Mouse (Mus musculus) midbrain, embryonic 14.5 days (tissue): ENCODE data around the gene Gpc1. TPM values are rescaled to one million over a fixed set of nuclear protein-coding genes. Genes with fewer than 3 reads are reported as not detected.

Experiments used
- ATAC-seq: fragments of 200-750 bp; cut with Nextera tagmentation; 2 replicates; pipeline ENCODE4 v1.8.0; 2017; ENCODE audit warnings: moderate number of reproducible peaks, moderate library complexity; ENCODE audit not compliant: low FRiP score, low TSS enrichment
- DNase-seq: peaks from one replicate; pipeline ENCODE4 v3.0.0-alpha.2; 2015
- H3K27ac ChIP-seq: fragments of 300-500 bp; sonication (generic); replicated peaks from 2 replicates; pipeline ENCODE4 v1.5.1; 2014; ENCODE audit warnings: mild to moderate bottlenecking, low read depth, low read length, moderate library complexity
- H3K27me3 ChIP-seq: fragments of 300-500 bp; sonication (generic); 2 replicates; pipeline ENCODE4 v1.6.1; 2014; ENCODE audit warnings: low read length, control low read depth, mixed read lengths; ENCODE audit not compliant: control insufficient read depth, insufficient read depth
- H3K36me3 ChIP-seq: fragments of 300-500 bp; sonication (generic); 2 replicates; pipeline ENCODE4 v1.6.1; 2014; ENCODE audit warnings: low read length, control low read depth; ENCODE audit not compliant: control insufficient read depth, insufficient read depth
- H3K4me1 ChIP-seq: fragments of 300-500 bp; sonication (generic); 2 replicates; pipeline ENCODE4 v1.6.1; 2014; ENCODE audit warnings: mild to moderate bottlenecking, antibody characterized with exemption, low read length, control low read depth; ENCODE audit not compliant: control insufficient read depth, insufficient read depth
- H3K4me2 ChIP-seq: fragments of 300-500 bp; sonication (generic); 2 replicates; pipeline ENCODE4 v1.6.1; 2014; ENCODE audit warnings: mild to moderate bottlenecking, low read length, moderate library complexity
- H3K4me3 ChIP-seq: fragments of 300-500 bp; sonication (generic); replicated peaks from 2 replicates; pipeline ENCODE4 v1.5.1; 2014; ENCODE audit warnings: low read depth, low read length
- H3K9ac ChIP-seq: fragments of 300-500 bp; sonication (generic); replicated peaks from 2 replicates; pipeline ENCODE4 v1.6.1; 2014; ENCODE audit warnings: mild to moderate bottlenecking, low read length, moderate library complexity
- H3K9me3 ChIP-seq: fragments of 300-500 bp; sonication (generic); 2 replicates; pipeline ENCODE4 v1.6.1; 2016; ENCODE audit warnings: low read length, control low read depth, mixed read lengths; ENCODE audit not compliant: control insufficient read depth
- WGBS: fragments of 180-500 bp; shearing (Covaris S2); extraction: QIAGEN DNeasy Blood & Tissue Kit; methylation state at CpG from one replicate; pipeline ENCODE4 v1.1.7; 2014; 5-methylcytosine and 5-hydroxymethylcytosine counted together
- polyA plus RNA-seq: library from polyadenylated mRNA; unstranded; fragments of >200 nt; fragmentation: Nextera tagmentation; extraction: Ambion mirVana; gene quantifications from 2 replicates; pipeline ENCODE4 v1.2.1, GENCODE M21; 2014

The Gpc1 gene
- polyA plus RNA-seq, 1 experiment from 2014 or later, result 64.8 TPM

DNA sequence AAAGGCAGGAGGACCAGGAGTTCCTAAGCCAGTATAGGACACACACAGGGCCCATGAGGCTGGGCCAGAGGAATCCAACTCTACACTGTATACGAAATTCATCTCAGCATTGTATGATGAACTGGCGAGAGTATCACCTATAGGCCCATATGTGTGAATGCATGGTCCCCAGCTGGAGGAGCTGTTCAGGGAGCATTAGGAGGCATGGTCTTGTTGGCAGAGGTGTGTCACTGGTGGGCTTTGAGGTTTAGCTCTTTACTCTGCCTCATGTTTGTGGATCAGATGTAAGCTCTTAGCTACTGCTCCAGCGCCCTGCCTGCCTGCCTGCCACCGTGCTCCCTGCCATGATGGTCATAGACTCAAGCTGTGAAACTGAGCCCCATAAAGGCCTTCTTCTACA lies 31.8 kb downstream of the Gpc1 start:
- Histone ChIP-seq H3K4me3 (no peak overlapping the region), H3K4me1 (0 out of 2 replicates have a peak, but pooled peaks cover 4% of the 10 kb centered on the region), H3K9ac (no peak overlapping the region), H3K4me2 (no peak overlapping the region), H3K27me3 (no peaks in the 10 kb centered on the region), H3K9me3 (no peaks in the 10 kb centered on the region), H3K36me3 (peaks cover 18% of the 10 kb centered on the region), H3K27ac (no peak overlapping the region)
- DNase-seq (no peak), ATAC-seq (no peak)
- 90% methylated on average over 4 of the region's 4 CpGs for WGBS

GRCm38 (mm10) chr1:92866170-92866569 lies 34.7 kb downstream of the Gpc1 start:
- WGBS, result 62% methylated on average over 2 of the region's 2 CpGs
- H3K4me2 ChIP-seq, result no peak overlapping the region
- no peak for DNase-seq

DNA sequence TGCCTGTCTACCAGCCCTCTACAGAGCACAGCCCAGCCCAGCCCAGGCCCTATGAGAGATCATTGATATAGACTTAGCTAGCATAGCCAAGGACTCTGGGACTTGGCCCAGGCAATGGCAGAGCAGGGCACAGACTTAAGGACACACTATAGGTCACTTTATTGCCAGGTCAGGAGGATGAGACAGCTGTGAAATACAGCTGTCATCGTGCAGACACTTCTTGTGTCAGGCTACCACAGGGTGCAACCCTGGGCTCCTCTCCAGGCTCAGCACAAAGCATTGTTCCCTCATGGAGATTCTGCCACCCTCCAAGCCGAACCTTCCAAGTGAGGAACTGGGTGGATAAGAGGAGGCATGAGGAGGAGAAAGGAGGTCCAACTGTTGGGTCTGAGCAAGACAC lies 38.5 kb downstream of the Gpc1 start:
- Histone ChIP-seq H3K9ac (no peak overlapping the region), H3K27me3 (no peaks in the 10 kb centered on the region), H3K9me3 (no peaks in the 10 kb centered on the region), H3K4me1 (0 out of 2 replicates have a peak, but pooled peaks cover 4% of the 10 kb centered on the region), H3K36me3 (no peaks in the 10 kb centered on the region), H3K27ac (no peak overlapping the region), H3K4me2 (no peak overlapping the region), H3K4me3 (no peak overlapping the region)
- 82% methylated on average over 2 of the region's 2 CpGs for WGBS
- no peak for DNase-seq
- ATAC-seq, result no peak

More at GRCm38 (mm10) chr1:92866170-92866569, 34.7 kb downstream of the Gpc1 start:
- no peaks in the 10 kb centered on the region for H3K36me3 ChIP-seq
- H3K27ac ChIP-seq, result no peak overlapping the region
- H3K9ac ChIP-seq, result no peak overlapping the region
- no peaks in the 10 kb centered on the region for H3K27me3 ChIP-seq
- no peak for ATAC-seq
- 0 out of 2 replicates have a peak, but pooled peaks cover 4% of the 10 kb centered on the region for H3K4me1 ChIP-seq
- no peaks in the 10 kb centered on the region for H3K9me3 ChIP-seq
- no peak overlapping the region for H3K4me3 ChIP-seq

DNA sequence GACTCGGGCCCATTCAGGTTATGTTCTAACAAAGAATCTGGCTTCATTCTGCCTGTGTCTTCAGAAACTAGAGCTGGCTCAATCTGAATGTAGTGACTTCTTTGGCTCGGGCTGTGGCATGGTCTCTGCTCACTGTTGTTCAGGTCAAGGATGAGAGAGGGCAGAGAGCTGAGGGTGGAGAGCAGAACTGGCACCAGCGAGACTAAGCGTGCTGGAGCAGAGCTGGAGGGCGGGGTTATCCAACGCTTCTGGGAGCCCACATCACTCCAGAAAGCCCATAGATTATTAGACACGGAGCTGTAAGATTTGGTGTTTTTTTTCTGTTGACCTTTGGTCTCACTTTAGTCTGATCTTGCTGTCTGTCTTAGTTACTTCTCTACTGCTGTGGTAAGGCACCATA lies 41.2 kb downstream of the Gpc1 start:
- Histone ChIP-seq H3K36me3 (no peaks in the 10 kb centered on the region), H3K27me3 (no peaks in the 10 kb centered on the region), H3K4me1 (no peaks in the 10 kb centered on the region), H3K9ac (no peak overlapping the region), H3K27ac (no peak overlapping the region), H3K4me3 (no peak overlapping the region), H3K9me3 (no peaks in the 10 kb centered on the region), H3K4me2 (no peak overlapping the region)
- no peak for ATAC-seq
- WGBS, result 89% methylated on average over 7 of the region's 7 CpGs
- no peak for DNase-seq

- ATAC-seq, result no peak
- Histone ChIP-seq H3K4me1 (no peaks in the 10 kb centered on the region), H3K27ac (no peak overlapping the region), H3K27me3 (no peaks in the 10 kb centered on the region), H3K4me2 (no peak overlapping the region), H3K9ac (no peak overlapping the region), H3K4me3 (no peak overlapping the region), H3K9me3 (no peaks in the 10 kb centered on the region), H3K36me3 (no peaks in the 10 kb centered on the region)
- DNase-seq, result no peak
- WGBS, result 38% methylated on average over 3 of the region's 3 CpGs
These were observed 42.6 kb downstream of the Gpc1 start for GRCm38 (mm10) chr1:92874011-92874410.

DNA sequence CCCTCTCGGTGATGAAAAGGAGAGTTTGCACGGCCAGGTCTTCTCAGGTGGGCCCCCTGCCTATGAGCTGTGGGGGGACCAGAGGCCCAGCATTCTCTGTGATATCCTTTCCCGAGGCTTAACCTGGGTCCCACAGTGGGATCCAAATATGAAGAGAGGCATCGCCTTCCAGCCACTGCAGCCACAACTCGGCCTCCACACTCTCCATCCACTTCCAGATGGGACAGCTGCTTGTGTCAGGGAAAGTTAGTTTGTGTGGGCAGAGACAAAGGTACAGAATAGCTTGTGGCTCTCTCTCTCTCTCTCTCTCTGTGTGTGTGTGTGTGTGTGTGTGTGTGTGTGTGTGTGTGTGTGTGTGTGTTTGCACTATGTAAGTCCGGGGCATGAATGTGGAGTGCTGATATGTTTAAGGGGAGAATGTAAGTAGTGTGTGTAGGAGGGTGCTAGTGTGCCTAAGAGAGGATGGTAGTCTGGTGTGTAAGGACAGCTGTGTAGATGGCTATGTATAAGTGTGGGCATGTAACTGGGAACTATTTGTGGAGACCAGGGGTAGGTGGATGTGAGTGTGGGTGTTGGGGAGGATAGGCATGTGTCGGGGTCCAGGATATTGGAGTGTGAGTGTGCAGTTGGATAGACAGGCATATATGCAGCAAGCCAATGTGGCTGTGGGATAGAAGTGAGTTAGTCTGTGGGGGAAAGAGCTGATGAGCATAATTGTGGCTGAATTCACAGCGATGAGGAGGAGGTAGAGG lies 44.1 kb downstream of the Gpc1 start:
- no peak overlapping the region for H3K9ac ChIP-seq
- no peaks in the 10 kb centered on the region for H3K27me3 ChIP-seq
- H3K4me2 ChIP-seq, result no peak overlapping the region
- no peaks in the 10 kb centered on the region for H3K36me3 ChIP-seq
- no peak for DNase-seq
- H3K4me1 ChIP-seq, result no peaks in the 10 kb centered on the region
- whole genome bisulfite sequencing, result 85% methylated on average over 8 of the region's 8 CpGs
- H3K27ac ChIP-seq, result no peak overlapping the region
- no peaks in the 10 kb centered on the region for H3K9me3 ChIP-seq
- no peak overlapping the region for H3K4me3 ChIP-seq
- ATAC-seq, result no peak

GRCm38 (mm10) chr1:92877431-92877978 lies 46.1 kb downstream of the Gpc1 start:
- Histone ChIP-seq H3K27ac (no peak overlapping the region), H3K4me3 (no peak overlapping the region), H3K4me1 (no peaks in the 10 kb centered on the region), H3K27me3 (no peaks in the 10 kb centered on the region), H3K36me3 (no peaks in the 10 kb centered on the region), H3K9ac (no peak overlapping the region), H3K4me2 (no peak overlapping the region), H3K9me3 (no peaks in the 10 kb centered on the region)
- ATAC-seq, result no peak
- WGBS, result 66% methylated on average over 12 of the region's 12 CpGs
- no peak for DNase-seq

GRCm38 (mm10) chr1:92878066-92878741 lies 46.8 kb downstream of the Gpc1 start:
- no peaks in the 10 kb centered on the region for H3K36me3 ChIP-seq
- H3K27me3 ChIP-seq, result no peaks in the 10 kb centered on the region
- no peak overlapping the region for H3K9ac ChIP-seq
- H3K4me1 ChIP-seq, result no peaks in the 10 kb centered on the region
- DNase-seq (no peak), ATAC-seq (no peak)
- WGBS, result 88% methylated on average over 13 of the region's 13 CpGs
- no peak overlapping the region for H3K4me2 ChIP-seq
- no peak overlapping the region for H3K27ac ChIP-seq
- H3K9me3 ChIP-seq, result no peaks in the 10 kb centered on the region
- H3K4me3 ChIP-seq, result no peak overlapping the region
